Mouse (Mus musculus) midbrain, embryonic 16.5 days (tissue): ENCODE data around the gene Foxp1. TPM values are rescaled to one million over a fixed set of nuclear protein-coding genes. Genes with fewer than 3 reads are reported as not detected.

ENCODE experiments used
- ATAC-seq: fragments of 200-750 bp; cut with Nextera tagmentation; 2 replicates; pipeline ENCODE4 v1.8.0; 2017; ENCODE audit warnings: moderate TSS enrichment
- H3K27ac ChIP-seq: fragments of 300-500 bp; sonication (generic); 2 replicates; pipeline ENCODE4 v1.5.1; 2014; ENCODE audit warnings: mild to moderate bottlenecking, low read length, mixed read lengths
- H3K27me3 ChIP-seq: fragments of 300-500 bp; sonication (generic); 2 replicates; pipeline ENCODE4 v1.6.1; 2014; ENCODE audit warnings: low read depth, low read length, mixed read lengths; ENCODE audit not compliant: control insufficient read depth, insufficient read depth
- H3K36me3 ChIP-seq: fragments of 300-500 bp; sonication (generic); 2 replicates; pipeline ENCODE4 v1.6.1; 2014; ENCODE audit warnings: mild to moderate bottlenecking, low read length, moderate library complexity, mixed read lengths; ENCODE audit not compliant: control insufficient read depth, insufficient read depth
- H3K4me1 ChIP-seq: fragments of 300-500 bp; sonication (generic); 2 replicates; pipeline ENCODE4 v1.6.1; 2014; ENCODE audit warnings: mild to moderate bottlenecking, low read length, mixed read lengths; ENCODE audit not compliant: control insufficient read depth, insufficient read depth
- H3K4me2 ChIP-seq: fragments of 300-500 bp; sonication (generic); 2 replicates; pipeline ENCODE4 v1.6.1; 2014; ENCODE audit warnings: mild to moderate bottlenecking, low read length, mixed read lengths
- H3K4me3 ChIP-seq: fragments of 300-500 bp; sonication (generic); 2 replicates; pipeline ENCODE4 v1.5.1; 2014; ENCODE audit warnings: low read depth, mild to moderate bottlenecking, low read length, moderate library complexity, mixed read lengths
- H3K9ac ChIP-seq: fragments of 300-500 bp; sonication (generic); 2 replicates; pipeline ENCODE4 v1.6.1; 2014; ENCODE audit warnings: low read depth, low read length, mixed read lengths
- H3K9me3 ChIP-seq: fragments of 300-500 bp; sonication (generic); replicated peaks from 2 replicates; pipeline ENCODE4 v1.6.1; 2014; ENCODE audit warnings: mild to moderate bottlenecking, low read length, mixed read lengths; ENCODE audit not compliant: control insufficient read depth, poor library complexity, severe bottlenecking
- WGBS: fragments of 180-500 bp; shearing (Covaris S2); extraction: QIAGEN DNeasy Blood & Tissue Kit; methylation state at CpG from one replicate; pipeline ENCODE4 v1.1.7; 2014; 5-methylcytosine and 5-hydroxymethylcytosine counted together
- polyA plus RNA-seq: library from polyadenylated mRNA; unstranded; fragments of >200 nt; fragmentation: Nextera tagmentation; extraction: Ambion mirVana; gene quantifications from 2 replicates; pipeline ENCODE4 v1.2.1, GENCODE M21; 2015

Foxp1 gene
- polyA plus RNA-seq, 1 experiment from 2014 or later, result 79.8 TPM

- no peak overlapping the region for H3K9ac ChIP-seq
- 86% methylated on average over 7 of the region's 7 CpGs for WGBS
- no peak overlapping the region for H3K27ac ChIP-seq
- H3K4me3 ChIP-seq, result no peak overlapping the region
- H3K36me3 ChIP-seq, result no peaks in the 10 kb centered on the region
- ATAC-seq, result no peak
- H3K27me3 ChIP-seq, result no peaks in the 10 kb centered on the region
- peaks cover 13% of the 10 kb centered on the region for H3K4me1 ChIP-seq
- H3K4me2 ChIP-seq, result no peak overlapping the region
- H3K9me3 ChIP-seq, result no peaks in the 10 kb centered on the region
Observed at GRCm38 (mm10) chr6:98992772-98993147, 529.8 kb downstream of the Foxp1 start.

- H3K9me3 ChIP-seq, result no peaks in the 10 kb centered on the region
- ATAC-seq, result no peak
- 85% methylated on average over 5 of the region's 5 CpGs for WGBS
- no peak overlapping the region for H3K9ac ChIP-seq
- H3K36me3 ChIP-seq, result no peaks in the 10 kb centered on the region
- H3K4me3 ChIP-seq, result no peak overlapping the region
- no peak overlapping the region for H3K27ac ChIP-seq
- H3K4me1 ChIP-seq, result peaks cover 13% of the 10 kb centered on the region
- no peaks in the 10 kb centered on the region for H3K27me3 ChIP-seq
- no peak overlapping the region for H3K4me2 ChIP-seq
Observed at GRCm38 (mm10) chr6:98991900-98992771, 530.4 kb downstream of the Foxp1 start.

- Histone ChIP-seq H3K4me1 (no peaks in the 10 kb centered on the region), H3K4me3 (no peak overlapping the region), H3K36me3 (no peaks in the 10 kb centered on the region), H3K27ac (no peak overlapping the region), H3K9ac (no peak overlapping the region), H3K27me3 (no peaks in the 10 kb centered on the region), H3K9me3 (no peaks in the 10 kb centered on the region), H3K4me2 (no peak overlapping the region)
- 91% methylated on average over 6 of the region's 6 CpGs for WGBS
- ATAC-seq, result no peak
Observed at GRCm38 (mm10) chr6:98987533-98988169, 534.9 kb downstream of the Foxp1 start.

GRCm38 (mm10) chr6:98985452-98985851 lies 537.1 kb downstream of the Foxp1 start:
- Histone ChIP-seq H3K36me3 (no peaks in the 10 kb centered on the region), H3K27ac (no peak overlapping the region), H3K9ac (no peak overlapping the region), H3K4me3 (no peak overlapping the region), H3K4me2 (no peak overlapping the region), H3K27me3 (no peaks in the 10 kb centered on the region), H3K4me1 (no peaks in the 10 kb centered on the region), H3K9me3 (no peaks in the 10 kb centered on the region)
- 91% methylated on average over 2 of the region's 2 CpGs for WGBS
- no peak for ATAC-seq

- H3K4me1 ChIP-seq, result no peaks in the 10 kb centered on the region
- no peaks in the 10 kb centered on the region for H3K36me3 ChIP-seq
- no peak overlapping the region for H3K4me2 ChIP-seq
- no peak overlapping the region for H3K27ac ChIP-seq
- ATAC-seq, result no peak
- no peak overlapping the region for H3K4me3 ChIP-seq
- 82% methylated on average over 6 of the region's 6 CpGs for WGBS
- no peak overlapping the region for H3K9ac ChIP-seq
- H3K27me3 ChIP-seq, result no peaks in the 10 kb centered on the region
- H3K9me3 ChIP-seq, result no peaks in the 10 kb centered on the region
Observed at GRCm38 (mm10) chr6:98984626-98985025, 537.9 kb downstream of the Foxp1 start.

GRCm38 (mm10) chr6:98984026-98984425 lies 538.5 kb downstream of the Foxp1 start:
- 79% methylated on average over 2 of the region's 2 CpGs for WGBS
- Histone ChIP-seq H3K27me3 (no peaks in the 10 kb centered on the region), H3K9me3 (no peaks in the 10 kb centered on the region), H3K36me3 (no peaks in the 10 kb centered on the region), H3K4me3 (no peak overlapping the region), H3K27ac (no peak overlapping the region), H3K4me1 (no peaks in the 10 kb centered on the region), H3K4me2 (no peak overlapping the region), H3K9ac (no peak overlapping the region)
- ATAC-seq, result no peak

- no peaks in the 10 kb centered on the region for H3K4me1 ChIP-seq
- H3K4me3 ChIP-seq, result no peak overlapping the region
- WGBS, result 96% methylated on average over 3 of the region's 3 CpGs
- no peaks in the 10 kb centered on the region for H3K27me3 ChIP-seq
- H3K36me3 ChIP-seq, result no peaks in the 10 kb centered on the region
- H3K4me2 ChIP-seq, result no peak overlapping the region
- no peaks in the 10 kb centered on the region for H3K9me3 ChIP-seq
- no peak overlapping the region for H3K27ac ChIP-seq
- no peak for ATAC-seq
- no peak overlapping the region for H3K9ac ChIP-seq
Observed at GRCm38 (mm10) chr6:98983311-98983838, 539.1 kb downstream of the Foxp1 start.

GRCm38 (mm10) chr6:98981265-98981664 lies 541.3 kb downstream of the Foxp1 start:
- Histone ChIP-seq H3K4me2 (no peak overlapping the region), H3K9ac (no peak overlapping the region), H3K27me3 (no peaks in the 10 kb centered on the region), H3K27ac (no peak overlapping the region), H3K36me3 (no peaks in the 10 kb centered on the region; the same call in 1 of the 2 replicates), H3K9me3 (no peaks in the 10 kb centered on the region), H3K4me3 (no peak overlapping the region), H3K4me1 (no peaks in the 10 kb centered on the region)
- ATAC-seq, result no peak
- 67% methylated on average over 6 of the region's 6 CpGs for WGBS

- H3K4me2 ChIP-seq, result no peak overlapping the region
- 92% methylated on average over 7 of the region's 7 CpGs for WGBS
- no peak for ATAC-seq
- H3K36me3 ChIP-seq, result peaks cover 1% of the 10 kb centered on the region; the same call in 1 of the 2 replicates
- no peak overlapping the region for H3K27ac ChIP-seq
- H3K9ac ChIP-seq, result no peak overlapping the region
- H3K27me3 ChIP-seq, result no peaks in the 10 kb centered on the region
- H3K4me3 ChIP-seq, result no peak overlapping the region
- H3K4me1 ChIP-seq, result no peaks in the 10 kb centered on the region
- no peaks in the 10 kb centered on the region for H3K9me3 ChIP-seq
Observed at GRCm38 (mm10) chr6:98980432-98980831, 542.1 kb downstream of the Foxp1 start.
